9 mouse cellular contexts compared by ENCODE assay signal in the genomic region with DNA sequence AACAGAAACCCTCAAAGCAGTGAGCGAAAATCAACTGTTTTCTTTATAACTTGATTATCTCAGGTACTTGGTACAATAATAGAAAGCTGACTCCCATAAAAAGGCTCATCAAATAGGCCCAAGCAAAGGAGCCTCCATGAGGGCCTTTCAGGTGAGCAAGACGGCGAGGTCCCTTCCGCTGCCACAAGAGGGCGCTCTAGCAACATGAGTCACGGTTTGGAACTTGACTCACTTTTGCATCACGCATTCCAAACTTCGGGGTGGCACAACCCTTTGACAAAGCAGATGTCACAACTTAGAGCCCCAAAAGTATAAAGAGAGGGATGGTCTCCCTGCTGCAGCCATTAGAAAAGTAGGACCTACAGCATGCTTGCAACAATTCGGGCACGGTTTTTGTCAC. TPM values are rescaled to one million over a fixed set of nuclear protein-coding genes. Genes with fewer than 3 reads are reported as not detected.
DNase-seq lines count a peak whose midpoint lies in the region; ATAC-seq and TF ChIP-seq lines count a peak whose summit lies in the region.
"Had no signal": no experiment of that assay in that cellular context is flagged by ENCODE, and none has a peak within 500 bp of the region (broad histone marks: within the 10 kb centered on the region; RNA-seq: fewer than 3 reads in every experiment).

No protein-coding gene starts in this region.

- H3K27ac ChIP-seq in kidney, embryonic 15.5 days, result no peak overlapping the region
- H3K27ac ChIP-seq: limb, embryonic 15.5 days had no signal

- H3K27me3 ChIP-seq in G1E (ENCODE audit: insufficient read depth, low read length), result no peaks in the 10 kb centered on the region
- H3K27me3 ChIP-seq in kidney, embryonic 15.5 days, result no peaks in the 10 kb centered on the region
- H3K27me3 ChIP-seq: limb, embryonic 15.5 days had no signal

- no peaks in the 10 kb centered on the region for H3K9me3 ChIP-seq in G1E (replicated peaks)
- no peaks in the 10 kb centered on the region for H3K9me3 ChIP-seq in kidney, embryonic 15.5 days (replicated peaks)
- H3K9me3 ChIP-seq: limb, embryonic 15.5 days had no signal

- 0 out of 2 replicates have a peak overlapping the region, but pooled peaks have one; percentile 30 for H3K4me2 ChIP-seq in kidney, embryonic 15.5 days
- H3K4me2 ChIP-seq: limb, embryonic 15.5 days had no signal

- H3K9ac ChIP-seq in kidney, embryonic 15.5 days, result no peak overlapping the region
- H3K9ac ChIP-seq: limb, embryonic 15.5 days had no signal

- ATAC-seq in G1E (ENCODE audit: extremely low read depth, insufficient number of reproducible peaks, low FRiP score, poor library complexity, severe bottlenecking), result no peak
- ATAC-seq in kidney, embryonic 15.5 days (replicated peaks; ENCODE audit: low FRiP score), result no peak

- no peaks in the 10 kb centered on the region for H3K36me3 ChIP-seq in G1E (replicated peaks)
- H3K36me3 ChIP-seq in kidney, embryonic 15.5 days, result no peaks in the 10 kb centered on the region
- H3K36me3 ChIP-seq: limb, embryonic 15.5 days had no signal

- TF ChIP-seq CTCF in G1E (IDR thresholded peaks at IDR 0.05; ENCODE audit: low read depth, low read length), result peak; percentile 93

- peaks cover 15% of the 10 kb centered on the region for H3K4me1 ChIP-seq in G1E (ENCODE audit: insufficient read depth, low read depth, low read length)
- H3K4me1 ChIP-seq in kidney, embryonic 15.5 days, result no peaks in the 10 kb centered on the region
- H3K4me1 ChIP-seq: limb, embryonic 15.5 days had no signal

- no peak overlapping the region for H3K4me3 ChIP-seq in G1E (ENCODE audit: low read depth, low read length)
- no peak overlapping the region for H3K4me3 ChIP-seq in kidney, embryonic 15.5 days (replicated peaks)
- H3K4me3 ChIP-seq: limb, embryonic 15.5 days had no signal

- WGBS in kidney, embryonic 15.5 days, result 18% methylated on average over 10 of the region's 10 CpGs

- DNase-seq in 3134 (ENCODE audit: extremely low read depth, insufficient read length, low spot score), result peak; percentile 47
- peak; percentile 41 for DNase-seq in G1E (ENCODE audit: low spot score)
- peak; percentile 77 for DNase-seq in cerebellum, adult 11-12 months
- peak; percentile 88 to 90 for DNase-seq in frontal cortex, postnatal 36 days (ENCODE audit: low spot score in 2 of 2)
- DNase-seq in liver, result peak; percentile 89
- DNase-seq in ovary, postnatal 14 days (ENCODE audit: low spot score), result peak; percentile 76
- peak; percentile 68 to 75 for DNase-seq in thymus, postnatal 36 days

RNA-seq across cellular contexts. Expression of gene Specc1, which starts 5.9 kb away (rescaled TPM):
- total RNA-seq in G1E (2014; fragmentation: Nextera tagmentation) (15.0 and 76.6 TPM in 2 replicates), G1E (2017) (10.4 and 12.1 TPM in 2 replicates)
- polyA plus RNA-seq in G1E (2012), result 1.6 and 2.4 TPM in 2 replicates
- polyA plus RNA-seq in kidney, embryonic 15.5 days (2015; fragmentation: Nextera tagmentation; extraction: Ambion mirVana), result 9.9 and 10.6 TPM in 2 replicates

RNA-seq across cellular contexts. Expression of gene Akap10, which starts 20.6 kb away (rescaled TPM):
- 30.3 and 36.2 TPM in 2 replicates for total RNA-seq in G1E (2014; fragmentation: Nextera tagmentation)
- 33.3 and 34.3 TPM in 2 replicates for total RNA-seq in G1E (2017)
- polyA plus RNA-seq in G1E (2012), result 20.4 and 27.2 TPM in 2 replicates
- 19.1 and 19.2 TPM in 2 replicates for polyA plus RNA-seq in kidney, embryonic 15.5 days (2015; fragmentation: Nextera tagmentation; extraction: Ambion mirVana)
